Mouse (Mus musculus) neural tube, embryonic 11.5 days (tissue): ENCODE results near the gene Mtmr4. TPM values are rescaled to one million over a fixed set of nuclear protein-coding genes. Genes with fewer than 3 reads are reported as not detected.

Source experiments
- ATAC-seq: fragments of 200-750 bp; cut with Nextera tagmentation; 2 replicates; pipeline ENCODE4 v1.8.0; 2017; ENCODE audit warnings: moderate number of reproducible peaks, mild to moderate bottlenecking, moderate TSS enrichment, moderate library complexity; ENCODE audit not compliant: insufficient read depth, low FRiP score, low TSS enrichment
- DNase-seq: peaks from one replicate; pipeline ENCODE4 v3.0.0-alpha.2; 2015; ENCODE audit warnings: low spot score
- H3K27ac ChIP-seq: fragments of 300-500 bp; sonication (generic); 2 replicates; pipeline ENCODE4 v1.5.1; 2014; ENCODE audit warnings: low read depth, mild to moderate bottlenecking, low read length
- H3K27me3 ChIP-seq: fragments of 300-500 bp; sonication (generic); 2 replicates; pipeline ENCODE4 v1.6.1; 2014; ENCODE audit warnings: mild to moderate bottlenecking, low read length, mixed read lengths; ENCODE audit not compliant: control insufficient read depth, insufficient read depth
- H3K36me3 ChIP-seq: fragments of 300-500 bp; sonication (generic); 2 replicates; pipeline ENCODE4 v1.6.1; 2014; ENCODE audit warnings: mild to moderate bottlenecking, low read length, moderate library complexity, mixed read lengths; ENCODE audit not compliant: control insufficient read depth, insufficient read depth
- H3K4me1 ChIP-seq: fragments of 300-500 bp; sonication (generic); 2 replicates; pipeline ENCODE4 v1.6.1; 2014; ENCODE audit warnings: low read length, mixed read lengths; ENCODE audit not compliant: control insufficient read depth, insufficient read depth
- H3K4me2 ChIP-seq: fragments of 300-500 bp; sonication (generic); 2 replicates; pipeline ENCODE4 v1.6.1; 2014; ENCODE audit warnings: low read depth, mild to moderate bottlenecking, moderate library complexity
- H3K4me3 ChIP-seq: fragments of 300-500 bp; sonication (generic); 2 replicates; pipeline ENCODE4 v1.5.1; 2014; ENCODE audit warnings: low read depth, low read length
- H3K9ac ChIP-seq: fragments of 300-500 bp; sonication (generic); 2 replicates; pipeline ENCODE4 v1.6.1; 2014; ENCODE audit warnings: mild to moderate bottlenecking, low read length
- H3K9me3 ChIP-seq: fragments of 300-500 bp; sonication (generic); 2 replicates; pipeline ENCODE4 v1.6.1; 2016; ENCODE audit warnings: low read length; ENCODE audit not compliant: control insufficient read depth
- WGBS: fragments of 180-500 bp; shearing (Covaris S2); extraction: QIAGEN DNeasy Blood & Tissue Kit; methylation state at CpG from one replicate; pipeline ENCODE4 v1.1.7; 2014; 5-methylcytosine and 5-hydroxymethylcytosine counted together
- polyA plus RNA-seq: library from polyadenylated mRNA; unstranded; fragments of >200 nt; fragmentation: Nextera tagmentation; extraction: Ambion mirVana; gene quantifications from 2 replicates; pipeline ENCODE4 v1.2.1, GENCODE M21; 2014

The Mtmr4 gene
- polyA plus RNA-seq, 1 experiment from 2014 or later = 95.9 TPM

GRCm38 (mm10) chr11:87662407-87662806 lies 70.4 kb downstream of the Mtmr4 start, which contains the start of gene Rnf43:
Rnf43 (plus strand) TSS chr11:87662722.
- no peaks in the 10 kb centered on the region; the same call in 1 of the 2 replicates for H3K4me1 ChIP-seq
- H3K4me3 ChIP-seq = peak within 1 kb of the TSS; percentile 21
- no peaks in the 10 kb centered on the region for H3K9me3 ChIP-seq
- ATAC-seq = no peak
- no peak within 1 kb of the TSS for H3K9ac ChIP-seq
- H3K27ac ChIP-seq = no peak within 1 kb of the TSS
- H3K4me2 ChIP-seq = peak within 1 kb of the TSS; percentile 40
- H3K36me3 ChIP-seq = no peaks in the 10 kb centered on the region
- peak; percentile 83 for DNase-seq
- 0% methylated on average over 8 of the region's 8 CpGs for WGBS
- H3K27me3 ChIP-seq = 0 out of 2 replicates have a peak, but pooled peaks cover 4% of the 10 kb centered on the region

- DNase-seq (no peak), ATAC-seq (no peak)
- Histone ChIP-seq H3K27me3 (0 out of 2 replicates have a peak, but pooled peaks cover 4% of the 10 kb centered on the region), H3K4me1 (no peaks in the 10 kb centered on the region; the same call in 1 of the 2 replicates), H3K9ac (no peak overlapping the region), H3K9me3 (no peaks in the 10 kb centered on the region), H3K4me3 (peak overlapping the region; percentile 21), H3K27ac (no peak overlapping the region), H3K36me3 (no peaks in the 10 kb centered on the region), H3K4me2 (peak overlapping the region; percentile 40)
- 16% methylated on average over 14 of the region's 14 CpGs for WGBS
Observed at GRCm38 (mm10) chr11:87662822-87663221, 70.9 kb downstream of the Mtmr4 start.

GRCm38 (mm10) chr11:87663948-87664347 lies 72.0 kb downstream of the Mtmr4 start:
- H3K27ac ChIP-seq = no peak overlapping the region
- 0 out of 2 replicates have a peak, but pooled peaks cover 4% of the 10 kb centered on the region for H3K27me3 ChIP-seq
- DNase-seq = no peak
- H3K36me3 ChIP-seq = no peaks in the 10 kb centered on the region
- no peaks in the 10 kb centered on the region; the same call in 1 of the 2 replicates for H3K4me1 ChIP-seq
- H3K9ac ChIP-seq = no peak overlapping the region
- H3K9me3 ChIP-seq = no peaks in the 10 kb centered on the region
- H3K4me2 ChIP-seq = no peak overlapping the region
- WGBS = 77% methylated on average over 6 of the region's 6 CpGs
- no peak for ATAC-seq
- no peak overlapping the region for H3K4me3 ChIP-seq

- no peak for ATAC-seq
- H3K4me3 ChIP-seq = no peak overlapping the region
- H3K36me3 ChIP-seq = no peaks in the 10 kb centered on the region
- WGBS = 75% methylated on average over 12 of the region's 12 CpGs
- H3K27ac ChIP-seq = no peak overlapping the region
- no peak overlapping the region for H3K9ac ChIP-seq
- no peak for DNase-seq
- H3K4me2 ChIP-seq = no peak overlapping the region
- no peaks in the 10 kb centered on the region; the same call in 1 of the 2 replicates for H3K4me1 ChIP-seq
- no peaks in the 10 kb centered on the region for H3K9me3 ChIP-seq
- H3K27me3 ChIP-seq = 0 out of 2 replicates have a peak, but pooled peaks cover 4% of the 10 kb centered on the region
Observed at GRCm38 (mm10) chr11:87664521-87664920, 72.6 kb downstream of the Mtmr4 start.

- Histone ChIP-seq H3K9ac (no peak overlapping the region), H3K27me3 (0 out of 2 replicates have a peak, but pooled peaks cover 4% of the 10 kb centered on the region), H3K9me3 (no peaks in the 10 kb centered on the region), H3K4me1 (no peaks in the 10 kb centered on the region; the same call in 1 of the 2 replicates), H3K36me3 (no peaks in the 10 kb centered on the region), H3K27ac (no peak overlapping the region), H3K4me3 (no peak overlapping the region), H3K4me2 (no peak overlapping the region)
- ATAC-seq = no peak
- DNase-seq = no peak
- WGBS = 85% methylated on average over 6 of the region's 6 CpGs
Observed at GRCm38 (mm10) chr11:87665224-87665623, 73.3 kb downstream of the Mtmr4 start.

GRCm38 (mm10) chr11:87665658-87666057 lies 73.7 kb downstream of the Mtmr4 start:
- Histone ChIP-seq H3K9ac (no peak overlapping the region), H3K4me3 (no peak overlapping the region)
- 79% methylated on average over 2 of the region's 2 CpGs for WGBS

More at GRCm38 (mm10) chr11:87665658-87666057, 73.7 kb downstream of the Mtmr4 start:
- Histone ChIP-seq H3K4me2 (no peak overlapping the region), H3K36me3 (no peaks in the 10 kb centered on the region), H3K27ac (no peak overlapping the region), H3K9me3 (no peaks in the 10 kb centered on the region), H3K4me1 (no peaks in the 10 kb centered on the region; the same call in 1 of the 2 replicates), H3K27me3 (0 out of 2 replicates have a peak, but pooled peaks cover 4% of the 10 kb centered on the region)
- no peak for DNase-seq
- ATAC-seq = no peak

Other genes with a start within 250 kb of the Mtmr4 start
- 13.3 and 15.5 TPM in 2 replicates for gene Ppm1e, start 233.1 kb upstream of the Mtmr4 start, polyA plus RNA-seq
- 13.0 and 13.4 TPM in 2 replicates for gene Rad51c, start 187.2 kb upstream of the Mtmr4 start, polyA plus RNA-seq
- gene Tex14, start 187.1 kb upstream of the Mtmr4 start, polyA plus RNA-seq = 0.45 and 0.61 TPM in 2 replicates
- gene Gm11492, start 25.5 kb upstream of the Mtmr4 start, polyA plus RNA-seq = not detected in 2 replicates
- gene Sept4, start 23.3 kb upstream of the Mtmr4 start, polyA plus RNA-seq = 8.0 and 8.8 TPM in 2 replicates
- gene Hsf5, start 25.0 kb downstream of the Mtmr4 start, polyA plus RNA-seq = 0.18 and 0.24 TPM in 2 replicates
- gene Rnf43, start 70.6 kb downstream of the Mtmr4 start, polyA plus RNA-seq = 0.64 and 1.2 TPM in 2 replicates
- 155 and 162 TPM in 2 replicates for gene Supt4a, start 145.4 kb downstream of the Mtmr4 start, polyA plus RNA-seq
- gene Tspoap1, start 168.4 kb downstream of the Mtmr4 start, polyA plus RNA-seq = 5.4 and 6.0 TPM in 2 replicates
- gene Mpo, start 201.4 kb downstream of the Mtmr4 start, polyA plus RNA-seq = 6.0 and 7.7 TPM in 2 replicates
- 0.20 and 0.58 TPM in 2 replicates for gene Lpo, start 236.1 kb downstream of the Mtmr4 start, polyA plus RNA-seq